Mouse (Mus musculus): Measurements from ENCODE around the gene D630045J12Rik. TPM values are rescaled to one million over a fixed set of nuclear protein-coding genes. Genes with fewer than 3 reads are reported as not detected.

The D630045J12Rik gene
- polyA plus RNA-seq, 1 experiment from 2014 or later: 3.0 TPM

GRCm38 (mm10) chr6:38247362-38247761 lies 6.4 kb downstream of the D630045J12Rik start:
- WGBS: 88% methylated on average over 4 of the region's 4 CpGs
- Histone ChIP-seq H3K4me1 (replicated peaks; ENCODE audit: control insufficient read depth, insufficient read depth, low read length) (peaks cover 3% of the 10 kb centered on the region; the same call in 1 of the 2 replicates), H3K27me3 (replicated peaks; ENCODE audit: control insufficient read depth, insufficient read depth, low read length) (no peaks in the 10 kb centered on the region), H3K27ac (ENCODE audit: low read depth, low read length) (no peak overlapping the region), H3K9me3 (ENCODE audit: control insufficient read depth, low read length) (no peaks in the 10 kb centered on the region), H3K9ac (ENCODE audit: low read depth, low read length) (no peak overlapping the region), H3K36me3 (ENCODE audit: control insufficient read depth, insufficient read depth, low read length) (no peaks in the 10 kb centered on the region), H3K4me3 (ENCODE audit: low read depth, low read length) (no peak overlapping the region), H3K4me2 (no peak overlapping the region)
- DNase-seq (ENCODE audit: low spot score) (no peak), ATAC-seq (replicated peaks; ENCODE audit: low FRiP score) (no peak)

GRCm38 (mm10) chr6:38244806-38245205 lies 9.0 kb downstream of the D630045J12Rik start:
- no peak overlapping the region for H3K4me2 ChIP-seq
- no peaks in the 10 kb centered on the region for H3K27me3 ChIP-seq (replicated peaks; ENCODE audit: control insufficient read depth, insufficient read depth, low read length)
- H3K27ac ChIP-seq (ENCODE audit: low read depth, low read length): no peak overlapping the region
- no peak overlapping the region for H3K9ac ChIP-seq (ENCODE audit: low read depth, low read length)
- WGBS: 77% methylated on average over 3 of the region's 3 CpGs
- H3K4me1 ChIP-seq (replicated peaks; ENCODE audit: control insufficient read depth, insufficient read depth, low read length): no peaks in the 10 kb centered on the region
- H3K36me3 ChIP-seq (ENCODE audit: control insufficient read depth, insufficient read depth, low read length): no peaks in the 10 kb centered on the region
- H3K9me3 ChIP-seq (ENCODE audit: control insufficient read depth, low read length): no peaks in the 10 kb centered on the region
- H3K4me3 ChIP-seq (ENCODE audit: low read depth, low read length): no peak overlapping the region
- ATAC-seq (replicated peaks; ENCODE audit: low FRiP score): no peak
- DNase-seq (ENCODE audit: low spot score): no peak

GRCm38 (mm10) chr6:38244167-38244566 lies 9.6 kb downstream of the D630045J12Rik start:
- no peaks in the 10 kb centered on the region for H3K27me3 ChIP-seq (replicated peaks; ENCODE audit: control insufficient read depth, insufficient read depth, low read length)
- H3K9ac ChIP-seq (ENCODE audit: low read depth, low read length): no peak overlapping the region
- WGBS: 56% methylated on average over 3 of the region's 3 CpGs
- DNase-seq (ENCODE audit: low spot score) (no peak), ATAC-seq (replicated peaks; ENCODE audit: low FRiP score) (no peak)
- H3K4me3 ChIP-seq (ENCODE audit: low read depth, low read length): no peak overlapping the region
- no peaks in the 10 kb centered on the region for H3K9me3 ChIP-seq (ENCODE audit: control insufficient read depth, low read length)
- H3K4me2 ChIP-seq: no peak overlapping the region
- H3K36me3 ChIP-seq (ENCODE audit: control insufficient read depth, insufficient read depth, low read length): no peaks in the 10 kb centered on the region
- H3K27ac ChIP-seq (ENCODE audit: low read depth, low read length): no peak overlapping the region
- no peaks in the 10 kb centered on the region for H3K4me1 ChIP-seq (replicated peaks; ENCODE audit: control insufficient read depth, insufficient read depth, low read length)

GRCm38 (mm10) chr6:38242833-38243232 lies 11.0 kb downstream of the D630045J12Rik start:
- no peak for DNase-seq (ENCODE audit: low spot score)
- no peak overlapping the region for H3K4me3 ChIP-seq (ENCODE audit: low read depth, low read length)
- H3K27ac ChIP-seq (ENCODE audit: low read depth, low read length): no peak overlapping the region
- H3K27me3 ChIP-seq (replicated peaks; ENCODE audit: control insufficient read depth, insufficient read depth, low read length): no peaks in the 10 kb centered on the region
- no peak for ATAC-seq (replicated peaks; ENCODE audit: low FRiP score)
- WGBS: 81% methylated on average over 5 of the region's 5 CpGs
- H3K9me3 ChIP-seq (ENCODE audit: control insufficient read depth, low read length): no peaks in the 10 kb centered on the region
- no peak overlapping the region for H3K4me2 ChIP-seq
- H3K4me1 ChIP-seq (replicated peaks; ENCODE audit: control insufficient read depth, insufficient read depth, low read length): no peaks in the 10 kb centered on the region
- no peak overlapping the region for H3K9ac ChIP-seq (ENCODE audit: low read depth, low read length)
- no peaks in the 10 kb centered on the region for H3K36me3 ChIP-seq (ENCODE audit: control insufficient read depth, insufficient read depth, low read length)

GRCm38 (mm10) chr6:38242295-38242830 lies 11.4 kb downstream of the D630045J12Rik start:
- no peak overlapping the region for H3K4me3 ChIP-seq (ENCODE audit: low read depth, low read length)
- H3K4me2 ChIP-seq: no peak overlapping the region
- no peaks in the 10 kb centered on the region for H3K27me3 ChIP-seq (replicated peaks; ENCODE audit: control insufficient read depth, insufficient read depth, low read length)
- DNase-seq (ENCODE audit: low spot score) (no peak), ATAC-seq (replicated peaks; ENCODE audit: low FRiP score) (no peak)
- no peak overlapping the region for H3K27ac ChIP-seq (ENCODE audit: low read depth, low read length)
- H3K9me3 ChIP-seq (ENCODE audit: control insufficient read depth, low read length): no peaks in the 10 kb centered on the region
- 85% methylated on average over 8 of the region's 8 CpGs for WGBS
- no peaks in the 10 kb centered on the region for H3K36me3 ChIP-seq (ENCODE audit: control insufficient read depth, insufficient read depth, low read length)
- H3K4me1 ChIP-seq (replicated peaks; ENCODE audit: control insufficient read depth, insufficient read depth, low read length): no peaks in the 10 kb centered on the region
- no peak overlapping the region for H3K9ac ChIP-seq (ENCODE audit: low read depth, low read length)

GRCm38 (mm10) chr6:38241508-38241907 lies 12.3 kb downstream of the D630045J12Rik start:
- Histone ChIP-seq H3K9ac (ENCODE audit: low read depth, low read length) (no peak overlapping the region), H3K9me3 (ENCODE audit: control insufficient read depth, low read length) (no peaks in the 10 kb centered on the region), H3K27ac (ENCODE audit: low read depth, low read length) (no peak overlapping the region), H3K4me3 (ENCODE audit: low read depth, low read length) (no peak overlapping the region), H3K27me3 (replicated peaks; ENCODE audit: control insufficient read depth, insufficient read depth, low read length) (no peaks in the 10 kb centered on the region), H3K4me1 (replicated peaks; ENCODE audit: control insufficient read depth, insufficient read depth, low read length) (no peaks in the 10 kb centered on the region), H3K36me3 (ENCODE audit: control insufficient read depth, insufficient read depth, low read length) (no peaks in the 10 kb centered on the region), H3K4me2 (no peak overlapping the region)
- DNase-seq (ENCODE audit: low spot score) (no peak), ATAC-seq (replicated peaks; ENCODE audit: low FRiP score) (no peak)
- 54% methylated on average over 4 of the region's 4 CpGs for WGBS

GRCm38 (mm10) chr6:38240618-38241017 lies 13.2 kb downstream of the D630045J12Rik start:
- no peak overlapping the region for H3K27ac ChIP-seq (ENCODE audit: low read depth, low read length)
- H3K9me3 ChIP-seq (ENCODE audit: control insufficient read depth, low read length): no peaks in the 10 kb centered on the region
- no peak for ATAC-seq (replicated peaks; ENCODE audit: low FRiP score)
- H3K4me3 ChIP-seq (ENCODE audit: low read depth, low read length): no peak overlapping the region
- WGBS: 86% methylated on average over 5 of the region's 5 CpGs
- H3K36me3 ChIP-seq (ENCODE audit: control insufficient read depth, insufficient read depth, low read length): no peaks in the 10 kb centered on the region
- no peak for DNase-seq (ENCODE audit: low spot score)
- no peak overlapping the region for H3K9ac ChIP-seq (ENCODE audit: low read depth, low read length)
- H3K4me2 ChIP-seq: no peak overlapping the region
- H3K27me3 ChIP-seq (replicated peaks; ENCODE audit: control insufficient read depth, insufficient read depth, low read length): no peaks in the 10 kb centered on the region
- no peaks in the 10 kb centered on the region for H3K4me1 ChIP-seq (replicated peaks; ENCODE audit: control insufficient read depth, insufficient read depth, low read length)

- no peaks in the 10 kb centered on the region for H3K4me1 ChIP-seq (replicated peaks; ENCODE audit: control insufficient read depth, insufficient read depth, low read length)
- H3K9ac ChIP-seq (ENCODE audit: low read depth, low read length): no peak overlapping the region
- H3K27ac ChIP-seq (ENCODE audit: low read depth, low read length): no peak overlapping the region
- no peak overlapping the region for H3K4me3 ChIP-seq (ENCODE audit: low read depth, low read length)
- no peak overlapping the region for H3K4me2 ChIP-seq
- H3K9me3 ChIP-seq (ENCODE audit: control insufficient read depth, low read length): no peaks in the 10 kb centered on the region
- 82% methylated on average over 4 of the region's 4 CpGs for WGBS
- no peaks in the 10 kb centered on the region for H3K27me3 ChIP-seq (replicated peaks; ENCODE audit: control insufficient read depth, insufficient read depth, low read length)
- no peak for ATAC-seq (replicated peaks; ENCODE audit: low FRiP score)
- H3K36me3 ChIP-seq (ENCODE audit: control insufficient read depth, insufficient read depth, low read length): no peaks in the 10 kb centered on the region
- no peak for DNase-seq (ENCODE audit: low spot score)
Observed at GRCm38 (mm10) chr6:38238382-38238781, 15.4 kb downstream of the D630045J12Rik start.

- H3K27me3 ChIP-seq (replicated peaks; ENCODE audit: control insufficient read depth, insufficient read depth, low read length): no peaks in the 10 kb centered on the region
- WGBS: 76% methylated on average over 7 of the region's 7 CpGs
- H3K9ac ChIP-seq (ENCODE audit: low read depth, low read length): no peak overlapping the region
- H3K27ac ChIP-seq (ENCODE audit: low read depth, low read length): no peak overlapping the region
- no peak overlapping the region for H3K4me3 ChIP-seq (ENCODE audit: low read depth, low read length)
- H3K4me2 ChIP-seq: no peak overlapping the region
- H3K9me3 ChIP-seq (ENCODE audit: control insufficient read depth, low read length): no peaks in the 10 kb centered on the region
- ATAC-seq (replicated peaks; ENCODE audit: low FRiP score): no peak
- H3K36me3 ChIP-seq (ENCODE audit: control insufficient read depth, insufficient read depth, low read length): no peaks in the 10 kb centered on the region
- DNase-seq (ENCODE audit: low spot score): no peak
- H3K4me1 ChIP-seq (replicated peaks; ENCODE audit: control insufficient read depth, insufficient read depth, low read length): peaks cover 8% of the 10 kb centered on the region; the same call in 1 of the 2 replicates
Observed at GRCm38 (mm10) chr6:38235991-38236658, 17.7 kb downstream of the D630045J12Rik start.

Data from liver, embryonic 11.5 days (tissue).